Mouse (Mus musculus) stomach, postnatal 0 days (tissue): ENCODE data around the gene Phb.

ENCODE experiments used
- CTCF ChIP-seq: IDR thresholded peaks from 2 replicates; pipeline ENCODE4 v1.5.1; 2016; ENCODE audit warnings: antibody characterized with exemption, low read depth, mild to moderate bottlenecking, moderate library complexity
- EP300 ChIP-seq: optimal IDR thresholded peaks from 2 replicates; pipeline ENCODE3; 2016; ENCODE audit warnings: antibody characterized with exemption

- no peak for TF ChIP-seq CTCF
- TF ChIP-seq EP300 = no peak
Observed at GRCm38 (mm10) chr11:95688981-95689380, 22.2 kb downstream of the Phb start.
